In the genomic region with DNA sequence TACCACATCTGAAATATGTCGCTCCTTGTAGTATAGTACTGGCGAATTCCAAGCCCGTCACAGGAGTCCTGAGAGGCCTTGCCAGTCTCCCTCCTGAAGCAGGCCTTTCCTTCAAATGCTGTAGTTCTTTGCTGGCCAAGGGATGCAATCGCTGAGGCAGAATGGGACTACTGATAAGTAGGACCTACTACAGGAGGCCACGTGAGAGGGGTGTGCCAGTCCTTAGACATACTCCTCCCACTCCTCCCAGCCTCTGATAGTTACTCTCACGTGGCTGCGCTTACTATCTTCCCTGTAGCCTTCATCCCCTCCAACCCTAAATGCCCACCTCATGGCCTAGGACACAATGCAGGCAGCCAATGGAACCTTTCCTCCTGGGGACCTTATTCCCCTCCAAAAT, we compare ENCODE assay signal across 31 mouse cellular contexts. TPM values are rescaled to one million over a fixed set of nuclear protein-coding genes. Genes with fewer than 3 reads are reported as not detected.
A peak's percentile ranks its signal among the peaks of the same experiment; 100 is the strongest.
DNase-seq lines count a peak whose midpoint lies in the region; ATAC-seq and TF ChIP-seq lines count a peak whose summit lies in the region.
"Had no signal": no experiment of that assay in that cellular context is flagged by ENCODE, and none has a peak within 500 bp of the region (broad histone marks: within the 10 kb centered on the region; RNA-seq: fewer than 3 reads in every experiment).

No protein-coding gene starts in this region.

- H3K27ac ChIP-seq in liver, embryonic 14.5 days = no peak overlapping the region
- H3K27ac ChIP-seq: embryonic facial prominence, embryonic 10.5 days; embryonic facial prominence, embryonic 15.5 days; forebrain, embryonic 15.5 days; heart, adult 2 months; heart, embryonic 13.5 days; hindbrain, embryonic 10.5 days; hindbrain, embryonic 15.5 days; limb, embryonic 10.5 days; limb, embryonic 15.5 days; stomach, embryonic 15.5 days had no signal

- no peak overlapping the region for H3K4me3 ChIP-seq in G1E (ENCODE audit: low read depth, low read length)
- H3K4me3 ChIP-seq in liver, embryonic 14.5 days (ENCODE audit: insufficient read depth in 1 of 2, low read depth in 2 of 2, low read length in 2 of 2) = no peak overlapping the region
- H3K4me3 ChIP-seq: embryonic facial prominence, embryonic 10.5 days; embryonic facial prominence, embryonic 15.5 days; forebrain, embryonic 15.5 days; heart, adult 2 months; heart, embryonic 13.5 days; hindbrain, embryonic 10.5 days; hindbrain, embryonic 15.5 days; limb, embryonic 10.5 days; limb, embryonic 15.5 days; stomach, embryonic 15.5 days had no signal

- no peaks in the 10 kb centered on the region for H3K36me3 ChIP-seq in G1E (replicated peaks)
- H3K36me3 ChIP-seq in liver, embryonic 14.5 days (replicated peaks; ENCODE audit: control insufficient read depth, insufficient read depth, low read depth) = no peaks in the 10 kb centered on the region
- H3K36me3 ChIP-seq: embryonic facial prominence, embryonic 10.5 days; embryonic facial prominence, embryonic 15.5 days; forebrain, embryonic 15.5 days; heart, embryonic 13.5 days; hindbrain, embryonic 10.5 days; hindbrain, embryonic 15.5 days; limb, embryonic 10.5 days; limb, embryonic 15.5 days; stomach, embryonic 15.5 days had no signal

- no peak for DNase-seq in G1E (ENCODE audit: low spot score)
- DNase-seq in liver, embryonic 14.5 days (ENCODE audit: low read depth in 3 of 3, low spot score in 3 of 3) = peak; percentile 34 to 41 (median 41)
- no peak for DNase-seq in kidney, postnatal 36 days
- no peak for DNase-seq in lung, postnatal 36 days
- no peak for DNase-seq in gastrocnemius, adult 8-10 months (ENCODE audit: low spot score in 2 of 2)
- no peak for DNase-seq in adrenal gland, adult 18-20 months (ENCODE audit: low spot score in 2 of 2)
- DNase-seq: adrenal gland, postnatal 25 days; cerebellum, adult 2 months; cerebellum, postnatal 14 days; gastrocnemius, postnatal 36 days; heart, adult 2 months; heart, postnatal 10 days; kidney, adult 11 months; layer of hippocampus, postnatal 36 days; right cerebral cortex, postnatal 25 days; thymus, adult 2 months; thymus, postnatal 4 days had no signal

- no peak for TF ChIP-seq CTCF in G1E (IDR thresholded peaks at IDR 0.05; ENCODE audit: low read depth, low read length)
- TF ChIP-seq CTCF in liver, embryonic 14.5 days (IDR thresholded peaks at IDR 0.05; ENCODE audit: low read depth) = no peak

- no peak for TF ChIP-seq EP300 in liver, embryonic 14.5 days (IDR thresholded peaks at IDR 0.05; ENCODE audit: low read depth)

- H3K4me2 ChIP-seq in liver, embryonic 14.5 days (ENCODE audit: low read depth) = no peak overlapping the region
- H3K4me2 ChIP-seq: embryonic facial prominence, embryonic 15.5 days; forebrain, embryonic 15.5 days; heart, embryonic 13.5 days; hindbrain, embryonic 15.5 days; limb, embryonic 15.5 days; midbrain, embryonic 11.5 days; stomach, embryonic 15.5 days had no signal

- peaks cover 7% of the 10 kb centered on the region; the same call in 1 of the 2 replicates for H3K4me1 ChIP-seq in G1E (ENCODE audit: insufficient read depth, low read depth, low read length)
- peaks cover 3 to 8% of the 10 kb centered on the region in 2 experiments; a peak in 3 of 4 replicates for H3K4me1 ChIP-seq in liver, embryonic 14.5 days (replicated peaks; ENCODE audit: control insufficient read depth in 2 of 2, insufficient read depth in 2 of 2, low read length in 1 of 2)
- H3K4me1 ChIP-seq: embryonic facial prominence, embryonic 10.5 days; embryonic facial prominence, embryonic 15.5 days; forebrain, embryonic 15.5 days; heart, embryonic 13.5 days; hindbrain, embryonic 10.5 days; hindbrain, embryonic 15.5 days; limb, embryonic 10.5 days; limb, embryonic 15.5 days; stomach, embryonic 15.5 days had no signal

- WGBS in liver, embryonic 14.5 days (ENCODE audit: insufficient replicate concordance) = 53% methylated on average over 7 of the region's 7 CpGs

- peak; percentile 63; the same call in 1 of the 2 replicates for ATAC-seq in G1E (ENCODE audit: extremely low read depth, insufficient number of reproducible peaks, low FRiP score, poor library complexity, severe bottlenecking)
- peak; percentile 61; the same call in 1 of the 2 replicates for ATAC-seq in erythroid progenitor cell, adult 5-6 weeks (replicated peaks; ENCODE audit: low FRiP score, poor library complexity, severe bottlenecking)
- peak; percentile 84 for ATAC-seq in liver, embryonic 14.5 days (ENCODE audit: insufficient read depth)
- peak; percentile 92 for ATAC-seq in megakaryocyte-erythroid progenitor cell, adult 5-6 weeks (replicated peaks; ENCODE audit: low FRiP score, low TSS enrichment, poor library complexity, severe bottlenecking)
- ATAC-seq: forebrain, embryonic 15.5 days; inflammation-experienced regulatory T-cells, adult 6 months; midbrain, embryonic 16.5 days had no signal

- no peaks in the 10 kb centered on the region for H3K27me3 ChIP-seq in G1E (ENCODE audit: insufficient read depth, low read length)
- H3K27me3 ChIP-seq in liver, embryonic 14.5 days (ENCODE audit: control insufficient read depth, insufficient read depth, low read length) = no peaks in the 10 kb centered on the region
- H3K27me3 ChIP-seq: embryonic facial prominence, embryonic 15.5 days; forebrain, embryonic 15.5 days; heart, embryonic 13.5 days; hindbrain, embryonic 15.5 days; limb, embryonic 15.5 days; stomach, embryonic 15.5 days had no signal

- H3K9me3 ChIP-seq in G1E (replicated peaks) = no peaks in the 10 kb centered on the region
- H3K9me3 ChIP-seq in liver, embryonic 14.5 days (ENCODE audit: control insufficient read depth, low read length) = no peaks in the 10 kb centered on the region
- H3K9me3 ChIP-seq: embryonic facial prominence, embryonic 10.5 days; embryonic facial prominence, embryonic 15.5 days; forebrain, embryonic 15.5 days; heart, embryonic 13.5 days; hindbrain, embryonic 10.5 days; hindbrain, embryonic 15.5 days; limb, embryonic 10.5 days; limb, embryonic 15.5 days; stomach, embryonic 15.5 days had no signal

- H3K9ac ChIP-seq in liver, embryonic 14.5 days (replicated peaks) = no peak overlapping the region
- H3K9ac ChIP-seq: embryonic facial prominence, embryonic 15.5 days; forebrain, embryonic 15.5 days; heart, embryonic 13.5 days; hindbrain, embryonic 15.5 days; limb, embryonic 15.5 days; stomach, embryonic 15.5 days had no signal

RNA-seq across cellular contexts. Expression of a gene that starts 23.6 kb away (rescaled TPM):
- total RNA-seq in G1E (2014; fragmentation: Nextera tagmentation) (7.8 and 10.7 TPM in 2 replicates), G1E (2017) (16.4 and 19.2 TPM in 2 replicates)
- 0.48 and 0.69 TPM in 2 replicates for polyA plus RNA-seq in G1E (2012)
- total RNA-seq in erythroid progenitor cell, adult 5-6 weeks (2015; ENCODE audit: low replicate concordance) = 7.9 and 17.6 TPM in 2 replicates
- 10.3 and 28.1 TPM in 2 replicates for total RNA-seq in erythroid progenitor cell, adult 5-6 weeks (2017; ENCODE audit: low replicate concordance)
- polyA plus RNA-seq in liver, embryonic 14.5 days (2012; rRNA removed) = 4.9 and 10.1 TPM in 2 replicates
- polyA plus RNA-seq in liver, embryonic 14.5 days (2014; fragmentation: Nextera tagmentation; extraction: Ambion mirVana) = 14.8 and 15.7 TPM in 2 replicates
- total RNA-seq in megakaryocyte-erythroid progenitor cell, adult 5-6 weeks (2014; fragmentation: Nextera tagmentation) = 21.0 and 23.4 TPM in 2 replicates
- 18.8 and 24.6 TPM in 2 replicates for total RNA-seq in megakaryocyte-erythroid progenitor cell, adult 5-6 weeks (2017)
- 1 to 10 TPM; 5.6 to 7.2 (median 6.1) TPM for total RNA-seq in gastrocnemius, adult 8-10 months (2022)
- 10 to 100 TPM; 19.1 to 24.0 TPM for total RNA-seq in adrenal gland, adult 18-20 months (2021)

Comparison
In these comparisons a context has a peak if more than half of its experiments do, and no peak if none do; other contexts are left out.
1. DNase-seq: peak in liver, embryonic 14.5 days (3 of 3); none in G1E (single experiment), kidney, postnatal 36 days (0 of 2), lung, postnatal 36 days (single experiment), gastrocnemius, adult 8-10 months (0 of 2) and adrenal gland, adult 18-20 months (0 of 2).
2. Peak in every context shown above with its lines, with median percentiles within 50 percentile points of each other: ATAC-seq.